Mouse (Mus musculus): ENCODE data around the gene Ndst2. TPM values are rescaled to one million over a fixed set of nuclear protein-coding genes. Genes with fewer than 3 reads are reported as not detected.
"Not testable (repeated sequence)": the region's sequence is repeated elsewhere in the genome, so short reads cannot be mapped to it uniquely, and the experiment has no call there.

Ndst2 gene
- polyA plus RNA-seq, 1 experiment from 2014 or later = 12.5 TPM

GRCm38 (mm10) chr14:20708239-20708638, 26.1 kb downstream of the Ndst2 start:
- ATAC-seq (no peak), DNase-seq (ENCODE audit: low spot score) (peak; percentile 11)
- 9% methylated on average over 10 of the region's 10 CpGs for WGBS

DNA sequence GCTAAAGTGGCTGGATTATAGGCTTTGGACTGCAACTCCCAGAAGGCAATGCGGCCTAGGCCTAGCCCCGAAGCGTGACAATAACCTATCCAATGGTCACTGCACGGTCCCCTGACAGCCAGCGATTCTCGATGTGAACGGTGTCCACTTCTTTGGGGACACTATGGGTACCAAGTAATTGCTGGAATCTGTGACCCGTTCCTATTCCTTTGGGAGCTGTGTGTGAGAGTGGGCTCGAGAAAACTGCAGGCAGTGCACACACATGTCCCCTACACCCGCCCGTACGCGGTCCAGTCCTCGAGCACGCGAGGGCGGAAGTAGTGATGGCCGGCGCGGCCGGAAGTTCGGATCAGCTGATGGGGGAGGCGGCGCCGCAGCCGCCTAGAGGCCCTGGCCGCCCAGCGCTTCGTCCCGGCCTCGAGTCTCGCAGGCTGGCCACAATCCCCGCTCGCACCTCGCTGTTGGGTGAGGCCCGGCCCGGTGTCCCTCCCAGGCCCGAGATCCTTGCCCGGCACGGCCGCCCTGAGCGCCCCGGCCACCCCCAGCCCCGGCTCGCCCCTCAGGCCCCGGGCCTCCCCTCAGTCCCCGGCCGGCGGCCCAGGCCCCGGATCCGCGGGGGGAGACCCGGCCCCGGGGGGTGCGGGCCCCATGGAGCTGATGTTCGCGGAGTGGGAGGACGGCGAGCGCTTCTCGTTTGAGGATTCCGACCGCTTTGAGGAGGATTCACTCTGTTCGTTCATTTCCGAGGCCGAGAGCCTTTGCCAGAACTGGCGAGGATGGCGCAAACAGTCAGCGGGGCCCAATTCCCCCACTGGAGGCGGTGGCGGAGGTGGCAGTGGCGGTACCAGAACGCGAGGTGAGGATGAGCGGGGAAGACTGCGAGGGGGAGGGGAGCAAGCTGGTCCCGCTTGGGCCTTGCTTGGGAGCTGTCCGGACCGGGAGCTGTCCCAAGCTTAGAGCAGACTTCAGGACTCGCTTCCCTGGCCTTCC, 26.9 kb downstream of the Ndst2 start, which contains the start of gene Zswim8:
Gene Zswim8 (plus strand): TSS at position 352 of the 990 bp plus-strand sequence.
- H3K4me1 ChIP-seq (ENCODE audit: control insufficient read depth, insufficient read depth, low read length) = peaks cover 14% of the 10 kb centered on the region
- H3K4me3 ChIP-seq (ENCODE audit: low read depth, low read length) = peak within 1 kb of the TSS; percentile 97
- H3K27ac ChIP-seq (ENCODE audit: low read depth, low read length) = peak within 1 kb of the TSS; percentile 79
- WGBS = under 1% methylated on average over 78 of the region's 80 CpGs
- H3K27me3 ChIP-seq (replicated peaks; ENCODE audit: control insufficient read depth, insufficient read depth, low read length) = no peaks in the 10 kb centered on the region
- ATAC-seq = peak; percentile 94
- peak within 1 kb of the TSS; percentile 96 for H3K9ac ChIP-seq (ENCODE audit: low read length)
- H3K9me3 ChIP-seq (replicated peaks; ENCODE audit: control insufficient read depth, low read length) = no peaks in the 10 kb centered on the region
- H3K36me3 ChIP-seq (ENCODE audit: control insufficient read depth, insufficient read depth, low read length) = peaks cover 38% of the 10 kb centered on the region
- peak; percentile 95 for DNase-seq (ENCODE audit: low spot score)
- peak within 1 kb of the TSS; percentile 78 for H3K4me2 ChIP-seq (ENCODE audit: low read length)

More at GRCm38 (mm10) chr14:20708239-20708638, 26.1 kb downstream of the Ndst2 start:
- no peaks in the 10 kb centered on the region for H3K27me3 ChIP-seq (replicated peaks; ENCODE audit: control insufficient read depth, insufficient read depth, low read length)
- H3K36me3 ChIP-seq (ENCODE audit: control insufficient read depth, insufficient read depth, low read length) = peaks cover 46% of the 10 kb centered on the region
- peaks cover 14% of the 10 kb centered on the region for H3K4me1 ChIP-seq (ENCODE audit: control insufficient read depth, insufficient read depth, low read length)
- peak overlapping the region; percentile 97 for H3K4me3 ChIP-seq (ENCODE audit: low read depth, low read length)
- H3K9me3 ChIP-seq (replicated peaks; ENCODE audit: control insufficient read depth, low read length) = no peaks in the 10 kb centered on the region
- H3K4me2 ChIP-seq (ENCODE audit: low read length) = peak overlapping the region; percentile 78
- peak overlapping the region; percentile 96 for H3K9ac ChIP-seq (ENCODE audit: low read length)
- H3K27ac ChIP-seq (ENCODE audit: low read depth, low read length) = no peak overlapping the region

- Histone ChIP-seq H3K36me3 (ENCODE audit: control insufficient read depth, insufficient read depth, low read length) (peaks cover 25% of the 10 kb centered on the region; the same call in 1 of the 2 replicates), H3K4me1 (ENCODE audit: control insufficient read depth, insufficient read depth, low read length) (peaks cover 22% of the 10 kb centered on the region), H3K27ac (ENCODE audit: low read depth, low read length) (peak overlapping the region; percentile 87), H3K9ac (ENCODE audit: low read length) (peak overlapping the region; percentile 79), H3K4me2 (ENCODE audit: low read length) (peak overlapping the region; percentile 70), H3K4me3 (ENCODE audit: low read depth, low read length) (peak overlapping the region; percentile 63)
- 9% methylated on average over 8 of the region's 8 CpGs for WGBS
- not testable (repeated sequence) for ATAC-seq; DNase-seq (ENCODE audit: low spot score); H3K27me3 ChIP-seq (replicated peaks; ENCODE audit: control insufficient read depth, insufficient read depth, low read length); H3K9me3 ChIP-seq (replicated peaks; ENCODE audit: control insufficient read depth, low read length)
Measured at GRCm38 (mm10) chr14:20703461-20703860, 30.9 kb downstream of the Ndst2 start.

GRCm38 (mm10) chr14:20702741-20703381, 31.5 kb downstream of the Ndst2 start, which contains the start of gene Chchd1:
Gene Chchd1 (plus strand): TSS chr14:20703006.
- under 1% methylated on average over 61 of the region's 61 CpGs for WGBS
- Histone ChIP-seq H3K9ac (ENCODE audit: low read length) (peak within 1 kb of the TSS; percentile 79), H3K4me1 (ENCODE audit: control insufficient read depth, insufficient read depth, low read length) (peaks cover 28% of the 10 kb centered on the region), H3K27me3 (replicated peaks; ENCODE audit: control insufficient read depth, insufficient read depth, low read length) (no peaks in the 10 kb centered on the region), H3K27ac (ENCODE audit: low read depth, low read length) (peak within 1 kb of the TSS; percentile 87), H3K4me3 (ENCODE audit: low read depth, low read length) (peak within 1 kb of the TSS; percentile 63), H3K9me3 (replicated peaks; ENCODE audit: control insufficient read depth, low read length) (no peaks in the 10 kb centered on the region), H3K36me3 (ENCODE audit: control insufficient read depth, insufficient read depth, low read length) (peaks cover 31% of the 10 kb centered on the region; the same call in 1 of the 2 replicates), H3K4me2 (ENCODE audit: low read length) (peak within 1 kb of the TSS; percentile 70)
- ATAC-seq = peak; percentile 67
- peak; percentile 89 for DNase-seq (ENCODE audit: low spot score)

DNA sequence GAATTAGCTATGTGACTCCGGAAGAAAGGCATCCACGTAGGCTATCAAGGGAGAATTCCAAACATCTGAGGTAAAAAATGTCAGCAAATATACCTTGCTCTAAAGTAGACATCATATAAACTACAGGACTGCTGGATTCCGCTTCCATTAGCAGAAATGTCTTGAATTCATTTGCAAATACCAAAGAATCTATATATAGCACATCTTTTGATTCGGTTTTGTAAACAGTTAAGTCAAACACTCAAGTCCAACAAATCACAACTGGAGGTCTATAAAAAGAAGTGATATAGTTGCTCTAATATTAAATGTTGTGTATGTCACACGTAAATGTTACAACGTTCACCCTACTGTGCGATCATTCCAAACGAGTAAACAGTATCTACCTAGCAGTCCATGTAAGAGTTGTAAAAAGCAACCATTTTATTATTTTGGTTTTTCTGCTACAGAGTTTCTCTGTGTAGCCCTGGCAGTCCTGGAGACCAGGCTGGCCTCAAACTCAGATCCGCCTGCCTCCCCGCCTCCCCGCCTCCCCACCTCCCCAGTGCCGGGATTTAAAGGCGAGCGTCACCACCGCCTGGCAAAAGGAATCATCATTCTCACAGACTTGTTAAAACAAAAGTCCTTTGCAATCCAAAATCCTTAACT, 32.1 kb downstream of the Ndst2 start:
- WGBS = 15% methylated on average over 15 of the region's 15 CpGs
- Histone ChIP-seq H3K27me3 (replicated peaks; ENCODE audit: control insufficient read depth, insufficient read depth, low read length) (no peaks in the 10 kb centered on the region), H3K27ac (ENCODE audit: low read depth, low read length) (peak overlapping the region; percentile 87), H3K4me2 (ENCODE audit: low read length) (peak overlapping the region; percentile 70), H3K9me3 (replicated peaks; ENCODE audit: control insufficient read depth, low read length) (no peaks in the 10 kb centered on the region), H3K36me3 (ENCODE audit: control insufficient read depth, insufficient read depth, low read length) (peaks cover 32% of the 10 kb centered on the region; the same call in 1 of the 2 replicates), H3K9ac (ENCODE audit: low read length) (peak overlapping the region; percentile 79), H3K4me3 (ENCODE audit: low read depth, low read length) (peak overlapping the region; percentile 63), H3K4me1 (ENCODE audit: control insufficient read depth, insufficient read depth, low read length) (peaks cover 30% of the 10 kb centered on the region)
- ATAC-seq (peak; percentile 24), DNase-seq (ENCODE audit: low spot score) (no peak)

GRCm38 (mm10) chr14:20701554-20701953, 32.8 kb downstream of the Ndst2 start:
- 78% methylated on average over 8 of the region's 8 CpGs for WGBS
- H3K27ac ChIP-seq (ENCODE audit: low read depth, low read length) = no peak overlapping the region
- no peak for ATAC-seq
- peak overlapping the region; percentile 79; the same call in 1 of the 2 replicates for H3K9ac ChIP-seq (ENCODE audit: low read length)
- peak overlapping the region; percentile 70 for H3K4me2 ChIP-seq (ENCODE audit: low read length)
- no peak for DNase-seq (ENCODE audit: low spot score)
- H3K4me1 ChIP-seq (ENCODE audit: control insufficient read depth, insufficient read depth, low read length) = peaks cover 35% of the 10 kb centered on the region
- H3K9me3 ChIP-seq (replicated peaks; ENCODE audit: control insufficient read depth, low read length) = no peaks in the 10 kb centered on the region
- H3K36me3 ChIP-seq (ENCODE audit: control insufficient read depth, insufficient read depth, low read length) = peaks cover 32% of the 10 kb centered on the region; the same call in 1 of the 2 replicates
- H3K27me3 ChIP-seq (replicated peaks; ENCODE audit: control insufficient read depth, insufficient read depth, low read length) = no peaks in the 10 kb centered on the region
- peak overlapping the region; percentile 63; the same call in 1 of the 2 replicates for H3K4me3 ChIP-seq (ENCODE audit: low read depth, low read length)

- H3K27ac ChIP-seq (ENCODE audit: low read depth, low read length) = no peak overlapping the region
- peaks cover 29% of the 10 kb centered on the region; the same call in 1 of the 2 replicates for H3K36me3 ChIP-seq (ENCODE audit: control insufficient read depth, insufficient read depth, low read length)
- H3K9ac ChIP-seq (ENCODE audit: low read length) = no peak overlapping the region
- H3K4me2 ChIP-seq (ENCODE audit: low read length) = no peak overlapping the region
- H3K27me3 ChIP-seq (replicated peaks; ENCODE audit: control insufficient read depth, insufficient read depth, low read length) = no peaks in the 10 kb centered on the region
- 87% methylated on average over 3 of the region's 3 CpGs for WGBS
- peaks cover 43% of the 10 kb centered on the region for H3K4me1 ChIP-seq (ENCODE audit: control insufficient read depth, insufficient read depth, low read length)
- H3K4me3 ChIP-seq (ENCODE audit: low read depth, low read length) = no peak overlapping the region
- no peak for ATAC-seq
- no peaks in the 10 kb centered on the region for H3K9me3 ChIP-seq (replicated peaks; ENCODE audit: control insufficient read depth, low read length)
- no peak for DNase-seq (ENCODE audit: low spot score)
Measured at GRCm38 (mm10) chr14:20700362-20700761, 34.0 kb downstream of the Ndst2 start.

- Histone ChIP-seq H3K27me3 (replicated peaks; ENCODE audit: control insufficient read depth, insufficient read depth, low read length) (no peaks in the 10 kb centered on the region), H3K4me2 (ENCODE audit: low read length) (no peak overlapping the region; the same call in 1 of the 2 replicates), H3K27ac (ENCODE audit: low read depth, low read length) (no peak overlapping the region), H3K4me3 (ENCODE audit: low read depth, low read length) (no peak overlapping the region), H3K36me3 (ENCODE audit: control insufficient read depth, insufficient read depth, low read length) (peaks cover 24% of the 10 kb centered on the region), H3K9me3 (replicated peaks; ENCODE audit: control insufficient read depth, low read length) (no peaks in the 10 kb centered on the region), H3K4me1 (ENCODE audit: control insufficient read depth, insufficient read depth, low read length) (peaks cover 37% of the 10 kb centered on the region), H3K9ac (ENCODE audit: low read length) (peak overlapping the region; percentile 35)
- no peak for DNase-seq (ENCODE audit: low spot score)
- WGBS = 85% methylated on average over 2 of the region's 2 CpGs
- no peak for ATAC-seq
Measured at GRCm38 (mm10) chr14:20698515-20698914, 35.8 kb downstream of the Ndst2 start.

All from forebrain, embryonic 14.5 days (tissue).